Mouse (Mus musculus): ENCODE results near the gene Btbd6. TPM values are rescaled to one million over a fixed set of nuclear protein-coding genes. Genes with fewer than 3 reads are reported as not detected.

The Btbd6 gene
- total and polyA plus RNA-seq, 3 experiments: 14.6 to 165 (median 24.7) TPM

- no peak for DNase-seq
These were observed 23.2 kb upstream of the Btbd6 start for GRCm38 (mm10) chr12:112952926-112953565.

GRCm38 (mm10) chr12:112955800-112956199 is 20.5 kb upstream of the Btbd6 start:
- DNase-seq: peak; percentile 83

GRCm38 (mm10) chr12:112958303-112958702 is 18.0 kb upstream of the Btbd6 start:
- DNase-seq: peak; percentile 70

- no peak for DNase-seq
These were observed 16.9 kb upstream of the Btbd6 start for GRCm38 (mm10) chr12:112959421-112959820.

- DNase-seq: no peak
These were observed 14.9 kb upstream of the Btbd6 start for GRCm38 (mm10) chr12:112961428-112961827.

- no peak for DNase-seq
These were observed 14.4 kb upstream of the Btbd6 start for GRCm38 (mm10) chr12:112961872-112962271.

- no peak for DNase-seq
These were observed 10.5 kb upstream of the Btbd6 start for GRCm38 (mm10) chr12:112965783-112966182.

GRCm38 (mm10) chr12:112968943-112969342 is 7.3 kb upstream of the Btbd6 start:
- DNase-seq: no peak

- DNase-seq: no peak
These were observed 6.7 kb upstream of the Btbd6 start for GRCm38 (mm10) chr12:112969616-112970015.

- peak; percentile 58 for DNase-seq
These were observed 1.5 kb upstream of the Btbd6 start for GRCm38 (mm10) chr12:112974736-112975135.

GRCm38 (mm10) chr12:112977156-112977555 is 874 bp downstream of the Btbd6 start:
- DNase-seq: no peak

GRCm38 (mm10) chr12:112982031-112982430 is 5.7 kb downstream of the Btbd6 start:
- no peak for DNase-seq

- DNase-seq: no peak
These were observed 9.1 kb downstream of the Btbd6 start for GRCm38 (mm10) chr12:112985346-112985745.

GRCm38 (mm10) chr12:112987877-112988276 is 11.6 kb downstream of the Btbd6 start:
- DNase-seq: peak; percentile 28

GRCm38 (mm10) chr12:112990706-112991405 is 14.6 kb downstream of the Btbd6 start:
- no peak for DNase-seq

GRCm38 (mm10) chr12:112991444-112991843 is 15.2 kb downstream of the Btbd6 start:
- DNase-seq: no peak

- DNase-seq: no peak
These were observed 17.9 kb downstream of the Btbd6 start for GRCm38 (mm10) chr12:112994153-112994552.

- DNase-seq: no peak
These were observed 23.4 kb downstream of the Btbd6 start for GRCm38 (mm10) chr12:112999569-113000293.

- peak; percentile 99 for DNase-seq
These were observed 24.2 kb downstream of the Btbd6 start, which contains the start of gene Brf1 for GRCm38 (mm10) chr12:113000294-113001132. Gene Brf1 (minus strand): TSS chr12:113000704.

- DNase-seq: no peak
These were observed 24.8 kb downstream of the Btbd6 start for GRCm38 (mm10) chr12:113001133-113001474.

- DNase-seq: no peak
These were observed 26.4 kb downstream of the Btbd6 start for GRCm38 (mm10) chr12:113002667-113003066.

- DNase-seq: no peak
These were observed 27.7 kb downstream of the Btbd6 start for GRCm38 (mm10) chr12:113004011-113004410.
